Comparison of ENCODE assay signal across 13 mouse cellular contexts in genomic region chr5:141916954-141917353, GRCm38 (mm10).
DNase-seq lines count a peak whose midpoint lies in the region; ATAC-seq and TF ChIP-seq lines count a peak whose summit lies in the region.
"Had no signal": no experiment of that assay in that cellular context is flagged by ENCODE, and none has a peak within 500 bp of the region (broad histone marks: within the 10 kb centered on the region; RNA-seq: fewer than 3 reads in every experiment).

No protein-coding gene starts in this region.

- 17% methylated on average over 2 of the region's 2 CpGs for WGBS in forebrain, postnatal 0 days
- 8% methylated on average over 2 of the region's 2 CpGs for WGBS in forebrain, embryonic 15.5 days
- WGBS in heart, embryonic 16.5 days: 23% methylated on average over 2 of the region's 2 CpGs

- H3K27me3 ChIP-seq in forebrain, postnatal 0 days (ENCODE audit: insufficient read depth, low read length): no peaks in the 10 kb centered on the region
- no peaks in the 10 kb centered on the region for H3K27me3 ChIP-seq in forebrain, embryonic 15.5 days
- H3K27me3 ChIP-seq in heart, embryonic 16.5 days (ENCODE audit: control insufficient read depth, insufficient read depth, low read length): no peaks in the 10 kb centered on the region
- H3K27me3 ChIP-seq: Patski had no signal

- TF ChIP-seq CTCF in forebrain, postnatal 0 days (IDR thresholded peaks at IDR 0.05; ENCODE audit: low read depth): no peak

- no peak overlapping the region for H3K4me2 ChIP-seq in forebrain, postnatal 0 days (ENCODE audit: low read depth)
- no peak overlapping the region for H3K4me2 ChIP-seq in forebrain, embryonic 15.5 days (replicated peaks)
- no peak overlapping the region for H3K4me2 ChIP-seq in heart, embryonic 16.5 days (ENCODE audit: low read depth, low read length)

- peak; percentile 86 for ATAC-seq in forebrain, postnatal 0 days
- no peak for ATAC-seq in forebrain, embryonic 15.5 days (replicated peaks)
- peak; percentile 23 for ATAC-seq in heart, embryonic 16.5 days (replicated peaks; ENCODE audit: extremely low read depth, insufficient read depth, low FRiP score)
- ATAC-seq in activated CD4-positive, CD25-positive, alpha-beta regulatory T cell, adult 4 months: no peak
- ATAC-seq: Patski had no signal

- no peaks in the 10 kb centered on the region for H3K9me3 ChIP-seq in forebrain, postnatal 0 days (ENCODE audit: low read length)
- no peaks in the 10 kb centered on the region for H3K9me3 ChIP-seq in forebrain, embryonic 15.5 days
- H3K9me3 ChIP-seq in heart, embryonic 16.5 days (replicated peaks; ENCODE audit: control insufficient read depth, low read length): no peaks in the 10 kb centered on the region

- DNase-seq in forebrain, postnatal 0 days: peak; percentile 53
- DNase-seq in left cerebral cortex, postnatal 4 days: peak; percentile 21
- no peak for DNase-seq in left cerebral cortex, postnatal 25 days (ENCODE audit: low spot score in 2 of 2)
- DNase-seq in lung, postnatal 36 days: peak; percentile 28
- no peak for DNase-seq in adrenal gland, adult (ENCODE audit: inconsistent age in 2 of 2, low spot score in 1 of 2)
- DNase-seq: cerebellum, postnatal 25 days; gastrocnemius, postnatal 25 days; thymus, postnatal 4 days had no signal

- no peak overlapping the region for H3K27ac ChIP-seq in forebrain, postnatal 0 days (ENCODE audit: low read depth, low read length)
- no peak overlapping the region for H3K27ac ChIP-seq in forebrain, embryonic 15.5 days (replicated peaks)
- no peak overlapping the region for H3K27ac ChIP-seq in heart, embryonic 16.5 days (ENCODE audit: low read length)
- H3K27ac ChIP-seq: liver, embryonic 14.5 days had no signal

- no peak overlapping the region for H3K9ac ChIP-seq in forebrain, postnatal 0 days
- H3K9ac ChIP-seq in forebrain, embryonic 15.5 days (replicated peaks): no peak overlapping the region
- no peak overlapping the region for H3K9ac ChIP-seq in heart, embryonic 16.5 days (ENCODE audit: low read length)
- H3K9ac ChIP-seq: liver, embryonic 14.5 days had no signal

- H3K4me1 ChIP-seq in forebrain, postnatal 0 days (ENCODE audit: insufficient read depth): no peaks in the 10 kb centered on the region; the same call in 1 of the 2 replicates
- peaks cover 12% of the 10 kb centered on the region for H3K4me1 ChIP-seq in forebrain, embryonic 15.5 days
- H3K4me1 ChIP-seq in heart, embryonic 16.5 days (ENCODE audit: control insufficient read depth, insufficient read depth, low read length): peaks cover 3% of the 10 kb centered on the region; the same call in 1 of the 2 replicates

- no peaks in the 10 kb centered on the region for H3K36me3 ChIP-seq in forebrain, postnatal 0 days (ENCODE audit: insufficient read depth)
- no peaks in the 10 kb centered on the region for H3K36me3 ChIP-seq in forebrain, embryonic 15.5 days
- H3K36me3 ChIP-seq in heart, embryonic 16.5 days (ENCODE audit: control insufficient read depth, insufficient read depth): no peaks in the 10 kb centered on the region

- intact Hi-C loops in left cerebral cortex, postnatal 4 days (cut with DNase I): no loop called here
- intact Hi-C loops in left cerebral cortex, postnatal 25 days (cut with DNase I): no loop called here

- H3K4me3 ChIP-seq in forebrain, postnatal 0 days (ENCODE audit: low read depth, low read length): no peak overlapping the region
- no peak overlapping the region for H3K4me3 ChIP-seq in forebrain, embryonic 15.5 days
- H3K4me3 ChIP-seq in heart, embryonic 16.5 days (ENCODE audit: low read length): no peak overlapping the region

Comparison
In these comparisons a context has a peak if more than half of its experiments do, and no peak if none do; other contexts are left out.
1. ATAC-seq: peak in forebrain, postnatal 0 days (single experiment) and heart, embryonic 16.5 days (single experiment); none in forebrain, embryonic 15.5 days (single experiment) and activated CD4-positive, CD25-positive, alpha-beta regulatory T cell, adult 4 months (single experiment).
2. DNase-seq: peak in forebrain, postnatal 0 days (single experiment), left cerebral cortex, postnatal 4 days (single experiment) and lung, postnatal 36 days (single experiment); none in left cerebral cortex, postnatal 25 days (0 of 2) and adrenal gland, adult (0 of 2).